Mouse (Mus musculus) spleen, postnatal 0 days (tissue): ENCODE data around the gene Was. TPM values are rescaled to one million over a fixed set of nuclear protein-coding genes. Genes with fewer than 3 reads are reported as not detected.

Experiments
- polyA plus RNA-seq: library from polyadenylated mRNA; unstranded; fragments of >200 nt; fragmentation: Nextera tagmentation; extraction: Ambion mirVana; gene quantifications from 2 replicates; pipeline ENCODE4 v1.2.1, GENCODE M21; 2015

Gene Was
- 8.9 and 9.7 TPM in 2 replicates for polyA plus RNA-seq

DNA sequence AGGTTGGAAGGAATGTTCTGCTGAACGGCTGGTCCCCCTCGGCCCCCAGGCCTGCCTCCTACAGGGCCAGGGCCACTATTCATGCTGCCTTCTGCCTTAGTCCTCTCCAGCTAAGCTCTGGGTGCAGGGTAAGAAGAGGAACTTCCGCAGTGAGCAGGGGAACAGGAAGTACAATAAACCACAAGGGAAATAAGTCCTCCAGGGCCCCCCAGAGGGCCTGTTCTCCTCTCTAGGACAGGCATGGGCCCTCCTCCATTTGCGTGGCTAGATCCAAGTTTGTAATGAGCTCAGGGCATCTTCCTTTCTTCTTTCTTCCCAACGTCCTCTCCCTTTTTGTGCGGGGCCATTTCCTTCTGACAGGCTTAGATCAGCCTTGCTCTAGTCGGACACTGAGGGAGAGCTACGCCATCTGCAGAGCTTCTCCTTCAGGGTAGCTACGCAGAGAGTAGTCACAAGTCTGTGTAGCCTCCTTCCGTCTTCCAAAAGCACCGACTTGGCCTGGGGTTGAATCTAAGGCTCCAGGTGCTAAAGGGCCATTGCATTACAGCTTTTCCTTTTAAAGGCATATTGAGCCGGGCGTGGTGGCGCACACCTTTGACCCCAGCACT lies at the start of gene Was:
Was (minus strand) TSS at position 153 of the 608 bp plus-strand sequence.

DNA sequence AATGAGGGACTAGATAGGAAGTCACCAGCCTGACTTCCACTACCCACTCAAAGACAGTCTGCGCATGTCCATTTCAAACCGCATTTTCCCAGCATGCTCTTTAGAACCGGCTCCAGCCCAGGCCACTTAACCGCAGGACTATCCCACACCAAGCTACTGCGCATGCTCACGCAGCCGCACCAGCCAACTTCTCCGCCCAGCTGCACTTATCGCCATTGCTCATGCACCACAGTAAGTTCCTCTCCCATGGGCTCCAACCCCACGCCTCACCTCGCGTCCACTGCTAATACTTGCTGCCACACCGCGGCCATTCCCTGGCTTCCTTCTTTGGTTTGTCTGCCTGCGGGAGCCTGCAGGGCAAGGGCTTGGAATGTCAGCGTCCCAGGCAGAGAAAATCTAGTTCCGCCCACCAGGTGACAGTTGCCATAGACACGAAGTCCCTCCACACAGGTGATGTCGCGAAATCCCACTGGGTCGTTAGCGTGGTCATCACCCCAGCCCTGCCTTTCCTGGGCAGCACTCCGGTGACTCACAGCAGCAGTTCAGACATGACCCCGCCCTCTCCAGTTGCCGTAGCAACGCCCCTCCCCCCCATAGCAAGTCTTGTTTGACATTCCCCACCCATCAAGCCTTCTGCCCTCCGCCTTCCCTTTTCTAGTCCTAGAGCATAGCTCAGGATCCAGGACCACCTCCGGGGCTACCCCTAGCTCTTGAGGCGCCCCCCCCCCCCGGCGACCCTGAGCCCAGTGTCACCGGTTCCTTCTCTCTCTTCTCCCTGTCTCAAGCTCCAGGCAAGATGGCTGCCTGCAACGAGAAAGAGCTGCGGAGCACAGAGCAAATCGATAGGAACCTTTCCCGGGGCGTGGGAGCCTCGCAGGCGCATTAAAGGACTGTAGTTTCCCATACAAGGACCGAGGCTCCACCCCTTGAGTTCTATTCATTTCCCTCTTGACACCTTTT lies 42.0 kb upstream of the Was start, which contains the start of gene Wdr13:
Wdr13 (minus strand) TSS at position 876 of the 960 bp plus-strand sequence.

DNA sequence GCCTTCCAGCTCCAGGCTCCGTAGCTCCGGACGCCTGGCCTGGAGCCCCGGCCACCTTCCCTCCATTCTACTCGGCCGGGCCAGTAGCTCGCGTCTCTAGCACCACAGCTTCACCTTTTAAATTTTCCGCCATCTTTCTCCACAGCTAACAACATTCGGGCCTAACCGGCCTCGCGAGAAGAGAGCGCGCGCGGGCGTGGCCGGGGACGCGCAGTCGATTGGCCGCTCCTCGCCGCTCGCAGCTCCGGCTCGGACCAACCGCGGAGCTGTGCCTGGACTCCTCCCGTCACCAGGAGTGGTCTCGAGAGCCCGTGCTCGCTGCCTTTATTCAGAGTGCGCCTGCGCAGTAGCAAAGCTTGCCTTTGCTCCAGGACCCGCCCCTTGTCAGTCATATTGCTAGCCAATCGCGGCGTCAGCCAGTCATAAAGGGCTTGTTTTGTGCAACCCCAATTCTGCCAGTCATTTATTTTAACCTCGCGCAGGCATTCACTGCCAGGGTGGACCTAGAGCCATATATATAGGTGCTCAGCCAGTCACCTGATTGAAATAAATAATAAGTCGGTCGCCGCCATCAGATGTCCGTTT lies 15.8 kb downstream of the Was start, which contains the start of gene Suv39h1:
Suv39h1 (minus strand) TSS at position 331 of the 585 bp plus-strand sequence.

Other genes starting within 250 kb of the Was start
- 47.1 and 48.6 TPM in 2 replicates for gene Otud5, start 249.1 kb downstream of the Was start, polyA plus RNA-seq
- gene Pim2, start 212.2 kb downstream of the Was start, polyA plus RNA-seq: 4.5 and 6.1 TPM in 2 replicates
- 14.2 and 17.2 TPM in 2 replicates for gene Slc35a2, start 206.5 kb downstream of the Was start, polyA plus RNA-seq
- gene Pqbp1, start 191.2 kb downstream of the Was start, polyA plus RNA-seq: 56.8 and 65.6 TPM in 2 replicates
- 104 and 105 TPM in 2 replicates for gene Timm17b, start 191.1 kb downstream of the Was start, polyA plus RNA-seq
- not detected in 2 replicates for gene Gm10491, start 182.7 kb downstream of the Was start, polyA plus RNA-seq
- gene Gm10490, start 181.0 kb downstream of the Was start, polyA plus RNA-seq: not detected in 2 replicates
- gene Pcsk1n, start 170.7 kb downstream of the Was start, polyA plus RNA-seq: 0.10 and 0.12 TPM in 2 replicates
- not detected in 2 replicates for gene Eras, start 161.9 kb downstream of the Was start, polyA plus RNA-seq
- gene Hdac6, start 142.6 kb downstream of the Was start, polyA plus RNA-seq: 4.6 and 5.7 TPM in 2 replicates
- gene Gata1, start 112.4 kb downstream of the Was start, polyA plus RNA-seq: 115 and 131 TPM in 2 replicates
- not detected in 2 replicates for gene Glod5, start 72.0 kb downstream of the Was start, polyA plus RNA-seq
- gene Suv39h1, start 15.7 kb downstream of the Was start, polyA plus RNA-seq: 38.6 and 39.7 TPM in 2 replicates
- 8.3 and 9.4 TPM in 2 replicates for gene Wdr13, start 42.4 kb upstream of the Was start, polyA plus RNA-seq
- 848 and 905 TPM in 2 replicates for gene Rbm3, start 55.4 kb upstream of the Was start, polyA plus RNA-seq
- gene Tbc1d25, start 85.7 kb upstream of the Was start, polyA plus RNA-seq: 4.3 and 4.9 TPM in 2 replicates
- gene Ebp, start 103.0 kb upstream of the Was start, polyA plus RNA-seq: 33.1 and 34.2 TPM in 2 replicates
- 0.78 and 0.98 TPM in 2 replicates for gene Porcn, start 116.0 kb upstream of the Was start, polyA plus RNA-seq
- gene Ftsj1, start 161.9 kb upstream of the Was start, polyA plus RNA-seq: 35.7 and 39.1 TPM in 2 replicates
- gene Slc38a5, start 180.6 kb upstream of the Was start, polyA plus RNA-seq: 84.8 and 102 TPM in 2 replicates
- not detected in 2 replicates for gene Ssxb10, start 236.9 kb upstream of the Was start, polyA plus RNA-seq